Mouse (Mus musculus) B cell, adult 2 months (primary cell): ENCODE results near the gene Zfp422.
A peak's percentile ranks its signal among the peaks of the same experiment; 100 is the strongest.
"Not testable (repeated sequence)": the region's sequence is repeated elsewhere in the genome, so short reads cannot be mapped to it uniquely, and the experiment has no call there.

Experiments used
- DNase-seq, 2 experiments: peaks; one replicate each; pipeline ENCODE4 v3.0.0; 2022

Zfp422 gene

GRCm38 (mm10) chr6:116647763-116648162 is 19.0 kb upstream of the Zfp422 start:
- no peak for DNase-seq

- no peak for DNase-seq
These were observed 15.5 kb upstream of the Zfp422 start for GRCm38 (mm10) chr6:116644335-116644734.

- no peak for DNase-seq
These were observed 15.1 kb upstream of the Zfp422 start for GRCm38 (mm10) chr6:116643881-116644280.

- no peak for DNase-seq
These were observed 14.1 kb upstream of the Zfp422 start for GRCm38 (mm10) chr6:116642942-116643341.

GRCm38 (mm10) chr6:116639663-116640062 is 10.9 kb upstream of the Zfp422 start:
- DNase-seq = no peak

- DNase-seq = no peak
These were observed 10.1 kb upstream of the Zfp422 start for GRCm38 (mm10) chr6:116638871-116639270.

- DNase-seq = no peak
These were observed 8.7 kb upstream of the Zfp422 start for GRCm38 (mm10) chr6:116637496-116637895.

- DNase-seq = no peak
These were observed 7.9 kb upstream of the Zfp422 start for GRCm38 (mm10) chr6:116636581-116637235.

- no peak for DNase-seq
These were observed 6.7 kb upstream of the Zfp422 start for GRCm38 (mm10) chr6:116635251-116636180.

- DNase-seq = no peak
These were observed 5.2 kb upstream of the Zfp422 start for GRCm38 (mm10) chr6:116633741-116634695.

- peak; percentile 80 to 82 for DNase-seq
These were observed 3.3 kb upstream of the Zfp422 start for GRCm38 (mm10) chr6:116632129-116632528.

- DNase-seq = no peak
These were observed 967 bp upstream of the Zfp422 start for GRCm38 (mm10) chr6:116629766-116630165.

GRCm38 (mm10) chr6:116628095-116628494 is 704 bp downstream of the Zfp422 start:
- no peak for DNase-seq

- DNase-seq = not testable (repeated sequence)
These were observed 2.4 kb downstream of the Zfp422 start for GRCm38 (mm10) chr6:116626417-116626816.

- no peak for DNase-seq
These were observed 7.3 kb downstream of the Zfp422 start for GRCm38 (mm10) chr6:116621318-116622023.

GRCm38 (mm10) chr6:116618073-116618472 is 10.7 kb downstream of the Zfp422 start:
- DNase-seq = no peak

GRCm38 (mm10) chr6:116615719-116616118 is 13.1 kb downstream of the Zfp422 start:
- DNase-seq = no peak

- no peak for DNase-seq
These were observed 21.6 kb downstream of the Zfp422 start for GRCm38 (mm10) chr6:116607230-116607629.

GRCm38 (mm10) chr6:116600969-116601368 is 27.8 kb downstream of the Zfp422 start:
- DNase-seq = not testable (repeated sequence)

GRCm38 (mm10) chr6:116584095-116584494 is 44.7 kb downstream of the Zfp422 start, which contains the start of gene Olfr215:
Gene Olfr215, minus strand, starts transcription at chr6:116584195.
- no peak for DNase-seq
